Mouse (Mus musculus): ENCODE results near the gene Il1rn.

Il1rn gene

GRCm38 (mm10) chr2:24382456-24383230, 46.0 kb downstream of the Il1rn start:
- no peak for DNase-seq

DNA sequence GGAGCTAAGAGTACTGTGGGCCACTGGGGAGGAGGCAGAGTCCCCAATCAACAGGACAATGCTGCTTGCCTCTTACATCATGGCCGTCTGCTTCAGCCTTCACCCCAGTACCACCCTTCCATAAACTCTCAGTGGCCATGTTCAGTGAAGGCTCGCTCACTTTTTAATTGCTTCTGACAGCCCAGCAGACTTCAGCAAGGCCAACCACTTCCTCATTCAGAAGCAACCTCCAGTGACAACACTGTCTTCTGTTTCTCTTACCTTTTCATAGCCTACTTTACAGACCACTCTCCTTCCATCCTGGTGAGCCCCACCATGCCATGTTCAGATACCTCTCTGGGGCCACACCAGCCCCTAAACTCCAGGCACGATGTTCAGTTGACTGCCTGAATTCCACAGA, 47.0 kb downstream of the Il1rn start:
- no peak for DNase-seq

DNA sequence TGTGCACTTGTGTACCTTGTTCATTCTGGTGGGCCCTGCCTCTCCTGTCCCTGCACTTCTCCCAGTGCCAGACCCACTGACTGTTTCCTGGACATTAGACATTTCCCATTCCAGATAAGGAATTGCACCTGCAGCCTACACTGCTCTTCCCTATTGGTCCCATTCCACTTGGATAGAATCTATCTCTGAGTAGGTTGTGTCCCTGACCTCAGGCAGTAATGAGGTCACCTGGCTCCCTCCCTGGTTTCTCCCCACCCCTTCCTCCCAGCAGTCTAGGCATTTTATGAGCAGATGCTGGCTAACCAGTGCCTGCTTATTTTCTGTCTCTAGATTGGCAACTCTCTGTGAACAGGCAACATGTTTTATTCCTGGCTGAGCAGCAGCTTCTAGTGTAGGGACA, 47.7 kb downstream of the Il1rn start:
- no peak for DNase-seq

DNA sequence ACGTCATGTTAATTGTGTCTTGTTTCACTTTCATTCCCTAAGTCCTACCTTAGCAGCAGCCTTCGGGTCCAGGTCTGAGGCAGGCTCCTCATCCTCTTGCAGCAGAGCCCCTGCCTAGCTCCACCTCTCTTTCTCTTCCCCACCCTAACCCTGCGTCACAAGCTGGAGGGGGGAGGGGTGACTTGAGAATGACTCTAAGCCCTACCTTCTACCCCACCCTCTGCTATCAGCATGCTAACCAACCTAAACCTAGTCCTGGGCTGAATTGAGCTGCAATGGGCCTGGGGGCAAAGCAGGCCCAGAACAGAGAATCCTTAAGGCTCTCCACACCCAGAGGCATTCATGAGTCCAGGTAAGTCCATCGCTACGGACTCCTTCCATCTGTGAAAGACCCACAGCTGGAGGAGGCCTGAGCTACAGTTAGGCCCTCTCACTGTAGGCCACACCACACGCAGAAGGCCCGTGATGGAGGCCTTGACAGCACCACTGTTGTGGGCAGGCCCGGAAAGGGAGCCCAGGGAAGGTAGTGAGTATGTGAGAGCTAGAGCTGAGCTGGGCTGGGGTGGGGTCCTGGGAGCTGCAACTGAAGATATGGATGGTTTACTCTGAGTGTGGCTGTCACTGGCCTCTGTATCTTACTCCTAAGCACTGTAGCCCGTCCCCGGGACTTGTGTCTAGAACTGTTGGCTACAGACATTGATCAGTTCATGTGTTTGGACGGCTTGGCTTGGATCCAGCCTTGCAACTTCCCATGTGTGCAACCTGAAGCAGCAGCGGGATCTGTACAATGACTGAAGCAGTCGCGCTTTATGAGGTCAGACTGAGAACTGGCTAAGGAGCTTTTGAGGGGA, 48.7 kb downstream of the Il1rn start:
- no peak for DNase-seq

DNA sequence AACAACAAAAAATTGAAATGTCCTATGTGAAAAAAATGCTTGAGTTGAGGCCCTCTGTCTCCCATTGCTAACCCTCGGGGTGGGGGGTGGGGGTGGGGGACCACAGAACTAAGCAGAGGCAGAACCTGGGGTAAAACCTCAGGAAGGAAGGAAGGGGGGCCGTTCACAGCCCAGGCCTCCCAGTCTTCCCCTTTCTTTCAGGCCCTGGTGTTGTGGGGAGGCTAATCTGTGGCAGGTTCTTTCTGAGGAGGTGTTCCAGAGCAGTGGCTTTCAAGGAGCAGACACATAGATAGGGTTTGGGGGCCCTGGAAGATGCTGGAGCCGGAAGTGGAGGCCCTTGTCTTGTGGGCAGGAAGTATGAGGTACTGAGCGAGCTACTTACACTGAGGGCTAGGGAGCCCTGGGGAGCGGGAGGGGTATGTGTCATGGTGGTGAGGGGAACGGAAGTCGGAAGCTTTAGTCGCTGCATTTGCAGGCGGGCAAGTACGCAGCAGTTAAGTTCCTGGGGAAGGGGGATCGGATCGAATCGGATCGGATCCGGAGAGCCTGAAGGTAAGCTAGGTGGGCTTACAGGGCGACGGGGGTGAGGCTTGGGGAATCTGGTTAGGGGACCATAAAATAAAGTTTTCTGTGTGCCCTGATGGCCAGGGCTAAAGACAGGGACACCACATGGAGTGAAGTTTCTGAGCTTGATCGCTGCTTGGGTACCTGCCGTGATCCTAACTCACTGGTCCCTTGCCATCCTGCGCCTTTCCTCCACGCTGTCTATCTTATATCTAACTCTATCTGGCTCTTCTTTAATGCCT, 49.7 kb downstream of the Il1rn start:
- DNase-seq, result no peak

DNA sequence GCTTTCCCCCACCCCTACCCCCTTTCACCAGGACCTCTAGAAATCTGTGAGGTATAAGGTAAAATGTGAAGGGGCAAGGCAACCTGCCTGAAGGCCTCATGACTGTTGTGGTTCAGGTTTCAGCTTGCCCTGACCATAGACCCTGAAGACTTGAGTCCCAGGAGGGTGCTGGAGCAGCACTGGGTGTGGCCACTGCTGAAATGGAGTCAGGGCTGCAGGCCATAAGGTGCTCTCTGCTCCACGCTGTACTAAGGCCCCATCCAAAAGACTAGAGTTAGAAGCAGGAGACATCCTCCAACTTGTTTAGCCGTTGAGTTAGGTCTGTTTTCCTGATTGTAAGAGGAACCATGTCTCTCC, 50.3 kb downstream of the Il1rn start:
- DNase-seq, result no peak

GRCm38 (mm10) chr2:24387361-24388283, 51.0 kb downstream of the Il1rn start:
- no peak for DNase-seq

- DNase-seq, result no peak
Observed at GRCm38 (mm10) chr2:24393251-24393650, 56.6 kb downstream of the Il1rn start.

DNA sequence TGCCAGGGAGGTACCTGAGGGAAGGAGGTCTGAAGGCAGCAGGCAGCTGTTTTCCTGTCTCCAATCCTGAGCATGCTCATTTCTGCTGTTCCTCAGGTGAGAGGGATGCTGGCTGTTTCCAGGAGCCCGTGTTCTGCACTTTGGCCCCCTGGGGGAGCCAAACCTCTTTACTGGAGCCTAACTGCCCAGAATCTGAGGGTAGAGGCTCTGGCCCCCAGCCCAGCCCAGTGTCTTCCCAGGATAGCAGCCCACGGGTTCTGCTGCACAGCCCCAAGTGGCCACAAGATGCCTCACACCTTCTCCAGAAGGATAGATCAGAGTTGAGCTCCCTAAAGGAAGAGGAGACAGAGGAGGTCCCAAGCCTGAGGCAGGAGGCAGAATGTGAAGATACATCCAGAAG, 60.5 kb downstream of the Il1rn start:
- no peak for DNase-seq

GRCm38 (mm10) chr2:24400711-24401110, 64.1 kb downstream of the Il1rn start:
- DNase-seq, result no peak

Data from embryo, embryonic 11 days (tissue).